Mouse (Mus musculus) neutrophil, adult 83 days (primary cell): ENCODE measurements around the gene Gpd1l. TPM values are rescaled to one million over a fixed set of nuclear protein-coding genes. Genes with fewer than 3 reads are reported as not detected.

Source experiments
- total RNA-seq, 2 experiments: library from RNA; stranded (reverse); gene quantifications; one replicate each; pipeline ENCODE4 v1.2.4; 2023

Gene Gpd1l
- 10 to 100 TPM; 26.0 to 29.9 TPM for total RNA-seq

DNA sequence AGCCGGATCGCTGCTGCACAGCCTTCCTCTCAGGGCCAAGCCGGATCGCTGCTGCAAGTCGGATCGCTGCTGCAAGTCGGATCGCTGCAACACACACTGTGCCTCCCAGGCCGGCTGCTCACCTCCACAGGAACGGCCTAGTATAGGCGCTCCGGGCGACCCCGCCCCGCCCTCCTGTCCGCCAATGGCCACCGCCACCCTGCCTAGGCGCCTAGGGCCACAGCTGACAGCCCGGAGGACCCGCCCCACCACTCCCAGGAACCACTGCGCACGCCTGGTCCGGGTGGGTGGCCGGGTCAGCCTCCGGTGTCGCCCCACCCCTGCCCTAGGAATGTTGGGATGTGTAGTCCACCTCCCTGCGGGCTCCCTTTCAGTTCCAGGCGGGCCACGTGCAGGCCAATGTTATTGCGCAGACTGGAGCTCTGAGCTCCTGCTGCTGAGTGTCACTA lies at the start of gene Gpd1l:
Gpd1l (minus strand) TSS at position 265 of the 449 bp plus-strand sequence.

DNA sequence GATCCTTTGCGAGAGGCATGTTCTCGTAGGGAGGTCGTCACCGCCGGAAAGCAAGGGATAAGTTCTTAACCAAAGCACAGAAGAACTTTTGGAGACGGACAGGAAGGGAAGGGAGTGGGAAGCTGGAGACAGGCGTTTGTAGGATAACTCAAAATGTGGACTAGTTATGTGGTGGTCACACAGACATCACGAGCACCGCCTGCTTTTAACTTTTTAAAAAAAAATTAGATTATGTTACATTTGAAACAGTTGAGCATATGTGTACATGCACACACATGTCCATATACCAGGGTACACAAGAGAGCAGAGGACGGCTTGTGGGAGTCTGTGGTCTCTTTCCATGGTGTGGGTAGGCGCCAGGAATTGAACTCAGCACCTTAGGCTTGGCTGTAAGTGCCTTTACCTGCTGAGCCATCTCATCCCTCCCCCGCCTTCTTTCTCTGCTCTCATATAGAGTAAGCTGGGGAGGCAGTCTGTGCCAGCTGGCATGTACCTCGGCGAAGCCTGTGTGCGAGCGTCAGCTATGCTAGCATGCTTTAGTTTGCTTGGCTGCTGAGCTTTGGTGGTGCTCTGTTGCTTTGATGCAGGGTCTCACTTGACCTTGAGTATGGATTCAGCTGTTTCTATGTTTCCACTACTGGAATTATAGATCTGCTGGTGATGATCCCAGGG lies 49.0 kb upstream of the Gpd1l start, which contains the start of gene Rps27rt:
Rps27rt (minus strand) TSS at position 51 of the 672 bp plus-strand sequence.

GRCm38 (mm10) chr9:114978281-114979111 lies 44.7 kb upstream of the Gpd1l start, which contains the start of gene Osbpl10:
Osbpl10 (plus strand) TSS chr9:114978569.

Other genes starting within 250 kb of the Gpd1l start
- 10 to 100 TPM; 38.2 to 47.4 TPM for gene Dync1li1, start 245.2 kb downstream of the Gpd1l start, total RNA-seq
- 100 to 1,000 TPM; 166 to 190 TPM for gene Cmtm6, start 202.9 kb downstream of the Gpd1l start, total RNA-seq
- gene Cmtm7, start 152.1 kb downstream of the Gpd1l start, total RNA-seq: 100 to 1,000 TPM; 216 to 224 TPM
- gene Cmtm8, start 89.8 kb downstream of the Gpd1l start, total RNA-seq: under 1 TPM; 0.46 to 0.83 TPM
- not detected for gene Osbpl10, start 44.6 kb upstream of the Gpd1l start, total RNA-seq
- gene Rps27rt, start 48.8 kb upstream of the Gpd1l start, total RNA-seq: 10 to 100 TPM in 1 of 2 experiments, 1 to 10 TPM in 1; 6.3 to 14.6 TPM